In genomic region chr9:112560226-112560625, GRCm38 (mm10) we compare ENCODE assay signal across 13 mouse cellular contexts.
"Had no signal": no experiment of that assay in that cellular context is flagged by ENCODE, and none has a peak within 500 bp of the region (broad histone marks: within the 10 kb centered on the region; RNA-seq: fewer than 3 reads in every experiment).

No protein-coding gene starts in this region.

- ATAC-seq: lung, postnatal 0 days; midbrain, embryonic 15.5 days had no signal

- DNase-seq: kidney, adult 18-20 months; kidney, adult 9 months; kidney, postnatal 14 days; kidney, postnatal 4 days; layer of hippocampus, postnatal 36 days; liver, embryonic 13.5 days; lung, embryonic 14.5 days; right cerebral cortex, adult 18-20 months; right cerebral cortex, postnatal 14 days; right cerebral cortex, postnatal 4 days; thymus, postnatal 25 days had no signal
